Mouse (Mus musculus): ENCODE measurements around the gene Col2a1.

DNA sequence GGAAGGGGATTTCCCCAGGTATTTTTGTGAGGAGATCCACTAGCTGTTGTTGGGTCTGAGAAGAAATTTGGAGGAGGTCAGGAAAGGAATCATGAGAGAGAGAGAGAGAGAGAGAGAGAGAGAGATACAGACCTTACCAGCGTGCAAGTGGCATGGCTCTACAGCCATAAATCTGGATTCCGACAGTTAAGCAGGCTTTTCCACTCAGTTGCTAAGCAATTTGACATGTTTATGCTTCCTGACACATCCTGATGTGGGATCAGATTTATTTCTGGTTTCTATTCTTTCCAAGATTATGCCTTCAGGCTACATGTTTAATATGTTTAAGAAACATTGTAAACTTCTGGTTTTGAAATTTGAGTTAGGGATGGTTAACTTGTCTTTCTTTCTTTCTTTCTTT is 17.4 kb upstream of the Col2a1 start:
- no peak for TF ChIP-seq CTCF (IDR thresholded peaks at IDR 0.05)
- TF ChIP-seq EP300 (IDR thresholded peaks at IDR 0.05) = no peak
